12 mouse cellular contexts compared by ENCODE assay signal in the genomic region with DNA sequence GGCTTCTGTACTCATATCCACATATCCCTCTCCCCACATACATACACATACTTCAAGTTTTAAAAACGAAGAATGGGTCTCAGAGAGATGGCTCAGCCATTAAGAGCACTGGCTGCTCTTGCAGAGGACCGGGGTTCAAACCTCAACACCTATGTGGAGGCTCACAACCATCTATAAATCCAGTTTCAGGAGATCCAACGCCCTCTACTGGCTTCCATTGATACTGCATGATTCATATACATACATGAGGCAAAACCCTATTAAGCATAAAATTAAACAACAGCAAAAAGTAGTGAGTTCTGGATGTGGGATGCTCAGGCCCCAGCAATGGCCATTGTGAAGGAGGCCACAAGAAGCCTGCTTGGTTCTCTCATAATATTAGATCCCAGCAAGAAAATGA. TPM values are rescaled to one million over a fixed set of nuclear protein-coding genes. Genes with fewer than 3 reads are reported as not detected.
DNase-seq lines count a peak whose midpoint lies in the region; ATAC-seq and TF ChIP-seq lines count a peak whose summit lies in the region.
"Had no signal": no experiment of that assay in that cellular context is flagged by ENCODE, and none has a peak within 500 bp of the region (broad histone marks: within the 10 kb centered on the region; RNA-seq: fewer than 3 reads in every experiment).

No protein-coding gene starts in this region.

- no peaks in the 10 kb centered on the region for H3K9me3 ChIP-seq in kidney, embryonic 14.5 days (ENCODE audit: control insufficient read depth, low read length)
- H3K9me3 ChIP-seq: intestine, embryonic 15.5 days; liver, embryonic 15.5 days; megakaryocyte, embryonic 14.5 days had no signal

- WGBS in kidney, adult 2 months, result 63% methylated on average over 3 of the region's 3 CpGs
- 58% methylated on average over 3 of the region's 3 CpGs for WGBS in kidney, embryonic 14.5 days

- no peak for TF ChIP-seq POLR2A in kidney, adult 2 months (IDR thresholded peaks at IDR 0.05; ENCODE audit: low read depth, low read length)
- no peak for TF ChIP-seq POLR2A in brain, embryonic 14.5 days (IDR thresholded peaks at IDR 0.05; ENCODE audit: borderline replicate concordance, extremely low read depth, insufficient read depth, insufficient read length, poor library complexity, severe bottlenecking)

- no peak for DNase-seq in kidney, adult 2 months
- DNase-seq in 416B (ENCODE audit: low read depth) (peak; percentile 48), A20 (ENCODE audit: low read depth, low spot score) (peak; percentile 12)
- no peak for DNase-seq in brain, embryonic 14.5 days (ENCODE audit: low read depth)
- DNase-seq in cerebellum, adult 11-12 months, result no peak
- DNase-seq in cerebellum, adult 9-10 months, result no peak
- DNase-seq: adrenal gland, adult 8-10 months; spleen, adult 18-20 months had no signal

- H3K27ac ChIP-seq in kidney, adult 2 months (ENCODE audit: insufficient read depth, low read depth, low read length), result no peak overlapping the region
- no peak overlapping the region for H3K27ac ChIP-seq in kidney, embryonic 14.5 days (ENCODE audit: low read depth, low read length)
- H3K27ac ChIP-seq: intestine, embryonic 15.5 days; liver, embryonic 15.5 days had no signal

- H3K27me3 ChIP-seq in kidney, adult 2 months (replicated peaks; ENCODE audit: control insufficient read depth, insufficient read depth, low read length), result no peaks in the 10 kb centered on the region
- H3K27me3 ChIP-seq in kidney, embryonic 14.5 days (ENCODE audit: control insufficient read depth, insufficient read depth, low read length), result no peaks in the 10 kb centered on the region
- H3K27me3 ChIP-seq: intestine, embryonic 15.5 days; liver, embryonic 15.5 days had no signal

- H3K4me3 ChIP-seq in kidney, adult 2 months (ENCODE audit: insufficient read depth, low read depth, low read length), result no peak overlapping the region
- no peak overlapping the region for H3K4me3 ChIP-seq in kidney, embryonic 14.5 days (ENCODE audit: low read length)
- H3K4me3 ChIP-seq: intestine, embryonic 15.5 days; liver, embryonic 15.5 days; megakaryocyte, embryonic 14.5 days had no signal

- H3K9ac ChIP-seq in kidney, embryonic 14.5 days (ENCODE audit: low read depth, low read length), result no peak overlapping the region
- H3K9ac ChIP-seq: intestine, embryonic 15.5 days; liver, embryonic 15.5 days had no signal

- peak; percentile 26 for TF ChIP-seq CTCF in kidney, adult 2 months (conservative IDR thresholded peaks at IDR 0.05; ENCODE audit: insufficient read depth, insufficient read length, low read depth, low read length)
- peak; percentile 8; the same call in 1 of the 2 replicates for TF ChIP-seq CTCF in brain, embryonic 14.5 days (IDR thresholded peaks at IDR 0.05; ENCODE audit: borderline replicate concordance, extremely low read depth, insufficient read depth, insufficient read length)

- ATAC-seq in kidney, embryonic 14.5 days (ENCODE audit: low FRiP score, low TSS enrichment), result no peak
- ATAC-seq: intestine, embryonic 15.5 days had no signal

- H3K36me3 ChIP-seq in kidney, adult 2 months (ENCODE audit: control insufficient read depth, insufficient read depth, low read length), result no peaks in the 10 kb centered on the region
- no peaks in the 10 kb centered on the region for H3K36me3 ChIP-seq in kidney, embryonic 14.5 days (ENCODE audit: control insufficient read depth, insufficient read depth, low read length)
- H3K36me3 ChIP-seq: intestine, embryonic 15.5 days; liver, embryonic 15.5 days had no signal

- H3K4me2 ChIP-seq in kidney, embryonic 14.5 days (replicated peaks; ENCODE audit: low read depth, low read length), result no peak overlapping the region
- H3K4me2 ChIP-seq: intestine, embryonic 15.5 days; liver, embryonic 15.5 days had no signal

- peaks cover 25% of the 10 kb centered on the region for H3K4me1 ChIP-seq in kidney, adult 2 months (ENCODE audit: control insufficient read depth, insufficient read depth, low read length)
- H3K4me1 ChIP-seq in kidney, embryonic 14.5 days (ENCODE audit: control insufficient read depth, insufficient read depth, low read length), result peaks cover 27% of the 10 kb centered on the region

RNA-seq across cellular contexts. Expression of gene 1700001O22Rik, which starts 27.5 kb away (rescaled TPM):
- polyA plus RNA-seq in kidney, adult 2 months (2012; rRNA removed), result 1.7 and 4.1 TPM in 2 replicates
- polyA plus RNA-seq in kidney, embryonic 14.5 days (2014; fragmentation: Nextera tagmentation; extraction: Ambion mirVana), result 3.8 and 4.2 TPM in 2 replicates
- 1.9 and 3.2 TPM in 2 replicates for polyA plus RNA-seq in brain, embryonic 14.5 days (2012; rRNA removed)
- polyA plus RNA-seq: liver, embryonic 15.5 days had no signal

RNA-seq across cellular contexts. Expression of gene Ntmt1, which starts 31.7 kb away (rescaled TPM):
- 26.4 and 27.3 TPM in 2 replicates for polyA plus RNA-seq in kidney, adult 2 months (2012; rRNA removed)
- 95.6 and 101 TPM in 2 replicates for polyA plus RNA-seq in kidney, embryonic 14.5 days (2014; fragmentation: Nextera tagmentation; extraction: Ambion mirVana)
- 72.3 and 98.7 TPM in 2 replicates for polyA plus RNA-seq in brain, embryonic 14.5 days (2012; rRNA removed)

RNA-seq across cellular contexts. Expression of gene Asb6, which starts 54.2 kb away (rescaled TPM):
- polyA plus RNA-seq in kidney, adult 2 months (2012; rRNA removed), result 24.5 and 35.2 TPM in 2 replicates
- 29.7 and 33.3 TPM in 2 replicates for polyA plus RNA-seq in kidney, embryonic 14.5 days (2014; fragmentation: Nextera tagmentation; extraction: Ambion mirVana)
- polyA plus RNA-seq in brain, embryonic 14.5 days (2012; rRNA removed), result 51.0 and 51.5 TPM in 2 replicates

RNA-seq across cellular contexts. Expression of gene Prrx2, which starts 58.8 kb away (rescaled TPM):
- 4.7 and 6.7 TPM in 2 replicates for polyA plus RNA-seq in kidney, adult 2 months (2012; rRNA removed)
- 15.3 and 20.1 TPM in 2 replicates for polyA plus RNA-seq in kidney, embryonic 14.5 days (2014; fragmentation: Nextera tagmentation; extraction: Ambion mirVana)
- 10.8 and 13.6 TPM in 2 replicates for polyA plus RNA-seq in brain, embryonic 14.5 days (2012; rRNA removed)
- polyA plus RNA-seq: liver, embryonic 15.5 days had no signal

Comparison
In these comparisons a context has a peak if more than half of its experiments do, and no peak if none do; other contexts are left out.
1. DNase-seq: peak in 416B (single experiment) and A20 (single experiment); none in kidney, adult 2 months (single experiment), brain, embryonic 14.5 days (single experiment), cerebellum, adult 11-12 months (single experiment) and cerebellum, adult 9-10 months (single experiment).